Mouse (Mus musculus): Measurements from ENCODE around the gene Ttc30a2. TPM values are rescaled to one million over a fixed set of nuclear protein-coding genes. Genes with fewer than 3 reads are reported as not detected.
A peak's percentile ranks its signal among the peaks of the same experiment; 100 is the strongest.

Ttc30a2 gene
- polyA plus RNA-seq, 1 experiment: 76.5 TPM

DNA sequence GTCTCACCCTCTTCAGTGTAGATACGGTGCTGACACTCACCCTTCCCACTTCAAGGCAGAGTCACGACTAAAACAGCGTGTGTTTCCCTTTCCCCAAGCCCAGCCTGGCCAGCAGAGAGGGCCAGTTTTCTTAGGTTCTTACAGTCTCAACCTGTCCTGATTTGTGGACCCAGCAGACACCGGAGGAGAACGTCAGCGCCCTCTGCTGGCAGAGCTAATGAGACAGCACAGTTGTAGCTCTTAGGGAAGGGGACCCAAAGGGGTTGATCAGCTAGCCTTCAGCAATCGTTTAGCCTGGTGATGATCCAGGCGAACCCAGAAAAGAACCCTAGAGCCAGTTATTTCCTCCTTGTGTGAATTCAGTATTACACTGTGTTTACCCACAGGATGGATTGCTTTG is 23.4 kb upstream of the Ttc30a2 start:
- no peak overlapping the region for H3K27ac ChIP-seq (ENCODE audit: control insufficient read depth, insufficient read depth, low read depth, low read length)
- peak; percentile 89 for TF ChIP-seq CTCF (IDR thresholded peaks at IDR 0.05; ENCODE audit: control insufficient read depth, insufficient read depth, insufficient replicate concordance, low read depth, low read length)
- no peak for TF ChIP-seq POLR2A (IDR thresholded peaks at IDR 0.05; ENCODE audit: control insufficient read depth, low read depth, low read length)
- H3K4me3 ChIP-seq (ENCODE audit: control insufficient read depth, low read depth, low read length): no peak overlapping the region
- H3K36me3 ChIP-seq (ENCODE audit: control insufficient read depth, insufficient read depth, low read length): no peaks in the 10 kb centered on the region
- H3K27me3 ChIP-seq (ENCODE audit: control insufficient read depth, insufficient read depth, low read length): no peaks in the 10 kb centered on the region
- H3K4me1 ChIP-seq (ENCODE audit: control insufficient read depth, insufficient read depth, low read length): no peaks in the 10 kb centered on the region

DNA sequence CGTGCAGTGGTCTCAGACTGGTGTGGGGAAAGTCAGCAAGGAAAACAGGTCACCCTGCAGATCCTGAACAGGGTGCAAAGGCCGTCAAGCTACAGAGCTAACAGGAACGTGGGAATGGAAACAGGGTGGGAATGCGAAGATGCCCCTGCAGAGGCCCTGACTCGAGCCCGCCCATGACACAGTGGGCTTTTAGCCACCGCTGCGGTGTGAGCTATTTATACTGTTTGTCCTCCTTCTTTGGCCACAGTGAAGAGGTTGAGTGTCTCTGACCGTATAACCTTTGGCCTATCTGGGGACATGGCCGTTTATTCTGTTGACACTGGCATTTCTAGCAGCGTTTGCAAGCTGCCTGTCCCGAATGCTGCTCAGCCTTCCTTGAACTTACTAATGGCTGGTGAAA is 21.7 kb upstream of the Ttc30a2 start:
- Histone ChIP-seq H3K27me3 (ENCODE audit: control insufficient read depth, insufficient read depth, low read length) (no peaks in the 10 kb centered on the region), H3K27ac (ENCODE audit: control insufficient read depth, insufficient read depth, low read depth, low read length) (no peak overlapping the region), H3K4me3 (ENCODE audit: control insufficient read depth, low read depth, low read length) (no peak overlapping the region), H3K4me1 (ENCODE audit: control insufficient read depth, insufficient read depth, low read length) (no peaks in the 10 kb centered on the region), H3K36me3 (ENCODE audit: control insufficient read depth, insufficient read depth, low read length) (no peaks in the 10 kb centered on the region)
- TF ChIP-seq CTCF (IDR thresholded peaks at IDR 0.05; ENCODE audit: control insufficient read depth, insufficient read depth, insufficient replicate concordance, low read depth, low read length) (no peak), POLR2A (IDR thresholded peaks at IDR 0.05; ENCODE audit: control insufficient read depth, low read depth, low read length) (no peak)

DNA sequence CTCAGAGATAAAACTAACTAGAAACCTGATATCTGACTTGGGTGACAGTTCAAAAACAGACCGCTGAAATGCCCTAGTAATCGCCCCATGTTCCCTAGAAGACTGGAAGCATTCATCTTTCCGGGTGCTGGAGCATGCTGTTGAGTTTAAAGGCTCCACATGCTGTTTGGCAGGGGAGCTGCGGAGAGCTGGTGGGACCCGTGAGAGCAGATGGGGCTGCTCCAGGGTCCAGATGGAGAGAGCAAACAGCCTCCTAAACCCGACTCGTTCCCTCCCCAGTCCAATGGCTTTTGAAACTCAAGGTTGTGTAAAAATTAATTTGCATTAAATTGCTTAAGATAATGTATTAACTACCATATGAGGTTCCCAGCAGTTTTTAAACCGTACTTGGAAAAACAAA is 20.7 kb upstream of the Ttc30a2 start:
- TF ChIP-seq POLR2A (IDR thresholded peaks at IDR 0.05; ENCODE audit: control insufficient read depth, low read depth, low read length): no peak
- TF ChIP-seq CTCF (IDR thresholded peaks at IDR 0.05; ENCODE audit: control insufficient read depth, insufficient read depth, insufficient replicate concordance, low read depth, low read length): no peak
- H3K4me3 ChIP-seq (ENCODE audit: control insufficient read depth, low read depth, low read length): no peak overlapping the region
- H3K27ac ChIP-seq (ENCODE audit: control insufficient read depth, insufficient read depth, low read depth, low read length): no peak overlapping the region
- H3K4me1 ChIP-seq (ENCODE audit: control insufficient read depth, insufficient read depth, low read length): no peaks in the 10 kb centered on the region
- no peaks in the 10 kb centered on the region for H3K36me3 ChIP-seq (ENCODE audit: control insufficient read depth, insufficient read depth, low read length)
- H3K27me3 ChIP-seq (ENCODE audit: control insufficient read depth, insufficient read depth, low read length): no peaks in the 10 kb centered on the region

DNA sequence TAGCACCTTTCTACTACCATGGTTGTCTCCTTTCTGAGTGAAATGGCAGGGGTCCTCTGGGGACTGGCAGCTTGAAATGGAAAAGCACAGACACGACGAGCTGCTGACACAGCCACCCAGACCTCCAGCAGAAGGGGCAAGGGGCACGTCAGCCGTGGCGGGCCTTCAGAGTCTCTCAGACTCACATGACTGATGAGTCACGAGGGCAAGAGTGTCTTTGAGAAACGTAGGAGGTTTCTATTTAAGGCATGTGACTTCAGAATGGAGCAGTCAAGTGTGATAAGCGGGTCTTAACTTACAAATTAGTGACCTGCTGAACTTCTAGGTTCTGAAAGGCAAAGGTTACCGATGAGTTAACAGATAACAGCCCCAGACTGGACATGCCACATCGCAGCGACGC is 19.8 kb upstream of the Ttc30a2 start:
- no peak overlapping the region for H3K27ac ChIP-seq (ENCODE audit: control insufficient read depth, insufficient read depth, low read depth, low read length)
- H3K27me3 ChIP-seq (ENCODE audit: control insufficient read depth, insufficient read depth, low read length): no peaks in the 10 kb centered on the region
- no peak overlapping the region for H3K4me3 ChIP-seq (ENCODE audit: control insufficient read depth, low read depth, low read length)
- TF ChIP-seq CTCF (IDR thresholded peaks at IDR 0.05; ENCODE audit: control insufficient read depth, insufficient read depth, insufficient replicate concordance, low read depth, low read length) (no peak), POLR2A (IDR thresholded peaks at IDR 0.05; ENCODE audit: control insufficient read depth, low read depth, low read length) (no peak)
- H3K4me1 ChIP-seq (ENCODE audit: control insufficient read depth, insufficient read depth, low read length): no peaks in the 10 kb centered on the region
- H3K36me3 ChIP-seq (ENCODE audit: control insufficient read depth, insufficient read depth, low read length): no peaks in the 10 kb centered on the region

DNA sequence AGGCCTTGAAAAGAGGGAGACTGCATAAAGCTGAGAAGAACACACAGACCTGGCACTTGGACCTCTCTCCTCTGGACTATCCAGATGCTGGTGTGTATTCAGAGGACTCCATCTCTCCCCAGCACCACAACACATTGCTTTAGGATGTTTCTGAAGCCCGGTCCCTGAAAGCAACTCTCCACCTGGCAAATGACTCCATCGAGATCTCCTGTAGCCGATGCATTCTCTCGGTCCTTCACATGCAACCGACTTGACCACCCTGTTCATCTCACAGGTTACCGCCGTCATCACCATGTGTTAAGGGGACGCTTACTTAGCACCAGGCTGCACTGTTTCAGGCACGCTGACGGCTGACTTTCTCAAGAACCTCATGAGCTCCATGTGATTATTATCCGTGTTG is 16.9 kb upstream of the Ttc30a2 start:
- H3K4me1 ChIP-seq (ENCODE audit: control insufficient read depth, insufficient read depth, low read length): peaks cover 5% of the 10 kb centered on the region
- H3K4me3 ChIP-seq (ENCODE audit: control insufficient read depth, low read depth, low read length): no peak overlapping the region

DNA sequence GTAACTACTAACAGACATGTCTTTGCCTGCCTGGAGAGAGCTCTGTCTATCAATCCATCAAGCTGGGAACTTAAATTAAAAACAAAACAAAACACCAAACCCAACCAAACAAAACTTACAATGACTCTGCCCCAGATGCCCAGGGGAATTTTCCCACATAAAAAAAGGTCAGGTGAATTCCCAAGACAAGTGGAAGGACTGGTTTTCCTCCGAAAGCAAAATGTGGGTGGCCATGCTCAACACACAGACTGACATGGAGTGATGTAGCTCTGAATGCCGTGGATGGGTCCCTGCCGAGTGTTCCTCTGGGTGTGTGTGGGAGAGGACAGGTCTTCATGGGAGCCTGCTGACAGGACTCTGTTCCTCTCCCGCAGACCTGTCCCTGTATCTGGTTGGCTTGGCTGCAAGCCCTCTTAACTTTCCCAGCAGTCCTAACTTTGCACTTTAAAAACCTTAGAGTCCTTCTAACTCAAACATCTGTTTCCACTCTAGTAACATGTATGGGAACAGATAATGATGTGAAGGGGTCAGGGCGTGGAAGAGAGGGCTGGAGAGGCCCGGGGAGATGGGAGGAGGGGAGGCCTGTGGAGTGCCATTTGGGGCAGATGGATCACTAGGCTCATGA is 13.7 kb upstream of the Ttc30a2 start:
- Histone ChIP-seq H3K27me3 (ENCODE audit: control insufficient read depth, insufficient read depth, low read length) (no peaks in the 10 kb centered on the region), H3K36me3 (ENCODE audit: control insufficient read depth, insufficient read depth, low read length) (no peaks in the 10 kb centered on the region), H3K4me1 (ENCODE audit: control insufficient read depth, insufficient read depth, low read length) (peaks cover 5% of the 10 kb centered on the region), H3K4me3 (ENCODE audit: control insufficient read depth, low read depth, low read length) (no peak overlapping the region), H3K27ac (ENCODE audit: control insufficient read depth, insufficient read depth, low read depth, low read length) (no peak overlapping the region)
- no peak for TF ChIP-seq POLR2A (IDR thresholded peaks at IDR 0.05; ENCODE audit: control insufficient read depth, low read depth, low read length)
- no peak for TF ChIP-seq CTCF (IDR thresholded peaks at IDR 0.05; ENCODE audit: control insufficient read depth, insufficient read depth, insufficient replicate concordance, low read depth, low read length)

More for the DNA sequence above, 16.9 kb upstream of the Ttc30a2 start:
- TF ChIP-seq POLR2A (IDR thresholded peaks at IDR 0.05; ENCODE audit: control insufficient read depth, low read depth, low read length) (no peak), CTCF (IDR thresholded peaks at IDR 0.05; ENCODE audit: control insufficient read depth, insufficient read depth, insufficient replicate concordance, low read depth, low read length) (no peak)
- H3K36me3 ChIP-seq (ENCODE audit: control insufficient read depth, insufficient read depth, low read length): no peaks in the 10 kb centered on the region
- H3K27me3 ChIP-seq (ENCODE audit: control insufficient read depth, insufficient read depth, low read length): no peaks in the 10 kb centered on the region
- H3K27ac ChIP-seq (ENCODE audit: control insufficient read depth, insufficient read depth, low read depth, low read length): no peak overlapping the region

DNA sequence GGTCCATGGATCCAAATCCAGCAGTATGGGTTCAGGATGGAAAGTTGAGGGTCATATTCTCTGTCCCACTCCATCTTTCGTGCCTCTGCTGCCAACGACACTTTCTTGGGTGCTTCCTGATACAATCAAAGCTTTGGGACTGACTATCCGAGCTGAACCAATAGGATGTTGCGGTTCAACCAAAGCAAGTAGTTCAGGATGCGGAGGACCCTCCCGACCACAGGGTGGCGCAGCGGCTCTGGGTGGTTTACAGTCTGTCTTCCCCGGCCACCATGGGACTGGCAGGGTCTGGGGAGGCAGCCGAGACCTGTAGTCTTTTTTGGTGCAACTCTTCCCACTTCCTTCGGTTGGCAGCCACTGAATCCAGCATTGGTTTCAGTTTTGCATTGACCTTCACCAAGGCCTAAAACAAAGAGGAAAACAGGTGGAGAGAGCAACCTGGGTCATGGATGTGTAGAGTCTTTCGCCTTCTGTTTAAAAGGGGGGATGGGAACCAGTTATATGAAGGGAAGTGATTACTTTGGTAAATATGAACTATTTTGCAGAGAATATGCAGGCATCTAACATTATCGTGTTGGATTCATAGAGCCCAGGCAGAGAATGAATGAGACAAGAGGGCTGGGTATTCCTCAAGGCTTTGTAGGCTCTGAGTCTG is 13.0 kb upstream of the Ttc30a2 start:
- Histone ChIP-seq H3K4me1 (ENCODE audit: control insufficient read depth, insufficient read depth, low read length) (peaks cover 5% of the 10 kb centered on the region), H3K27me3 (ENCODE audit: control insufficient read depth, insufficient read depth, low read length) (no peaks in the 10 kb centered on the region), H3K36me3 (ENCODE audit: control insufficient read depth, insufficient read depth, low read length) (no peaks in the 10 kb centered on the region), H3K4me3 (ENCODE audit: control insufficient read depth, low read depth, low read length) (no peak overlapping the region), H3K27ac (ENCODE audit: control insufficient read depth, insufficient read depth, low read depth, low read length) (no peak overlapping the region)
- TF ChIP-seq POLR2A (IDR thresholded peaks at IDR 0.05; ENCODE audit: control insufficient read depth, low read depth, low read length) (no peak), CTCF (IDR thresholded peaks at IDR 0.05; ENCODE audit: control insufficient read depth, insufficient read depth, insufficient replicate concordance, low read depth, low read length) (peak; percentile 84)
